Mouse (Mus musculus): ENCODE measurements around the gene Arntl.

DNA sequence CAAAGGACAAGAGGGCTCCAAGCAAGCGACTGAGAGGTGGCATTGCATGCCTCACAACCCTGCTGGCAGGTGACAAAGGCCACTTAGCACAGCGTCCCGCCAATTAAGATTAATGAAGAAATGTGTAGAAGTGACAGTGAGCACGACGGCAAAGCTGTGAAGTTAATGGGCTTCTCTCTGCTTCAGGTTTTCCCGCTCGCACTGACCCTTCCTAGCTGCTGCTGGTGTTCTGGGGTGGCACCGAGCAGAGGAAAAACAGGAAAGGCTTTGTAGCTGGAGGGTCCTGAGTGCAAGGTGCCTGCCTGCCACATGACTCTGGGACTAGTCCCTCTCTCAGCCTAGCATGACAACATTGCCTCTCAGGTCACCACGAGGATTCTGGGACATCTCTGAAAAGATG is 18.7 kb upstream of the Arntl start:
- TF ChIP-seq CTCF (IDR thresholded peaks at IDR 0.05; ENCODE audit: borderline replicate concordance, extremely low read depth, insufficient read depth, insufficient read length) (no peak), POLR2A (IDR thresholded peaks at IDR 0.05; ENCODE audit: borderline replicate concordance, extremely low read depth, insufficient read depth, insufficient read length, poor library complexity, severe bottlenecking) (no peak)
